Mouse (Mus musculus) cortical plate, adult 2 months (tissue): ENCODE results near the gene Ephb1.

ENCODE experiments used
- CTCF ChIP-seq: fragments of 200-500 bp; IDR thresholded peaks from 2 replicates; pipeline ENCODE4 v1.5.1; 2011; ENCODE audit warnings: mild to moderate bottlenecking, control low read depth, low read length; ENCODE audit not compliant: insufficient read depth; ENCODE audit errors: extremely low read depth
- POLR2A ChIP-seq: fragments of 200-500 bp; IDR thresholded peaks from 2 replicates; pipeline ENCODE4 v1.6.1; 2011; ENCODE audit warnings: mild to moderate bottlenecking, low read length, control low read depth; ENCODE audit not compliant: insufficient read depth; ENCODE audit errors: extremely low read depth

- no peak for TF ChIP-seq CTCF
- TF ChIP-seq POLR2A: no peak
These were observed 372.1 kb downstream of the Ephb1 start for GRCm38 (mm10) chr9:101982378-101982777.
